Mouse (Mus musculus): ENCODE results near the gene Noto. TPM values are rescaled to one million over a fixed set of nuclear protein-coding genes. Genes with fewer than 3 reads are reported as not detected.

Gene Noto
- polyA plus RNA-seq, 1 experiment from 2014 or later = not detected

DNA sequence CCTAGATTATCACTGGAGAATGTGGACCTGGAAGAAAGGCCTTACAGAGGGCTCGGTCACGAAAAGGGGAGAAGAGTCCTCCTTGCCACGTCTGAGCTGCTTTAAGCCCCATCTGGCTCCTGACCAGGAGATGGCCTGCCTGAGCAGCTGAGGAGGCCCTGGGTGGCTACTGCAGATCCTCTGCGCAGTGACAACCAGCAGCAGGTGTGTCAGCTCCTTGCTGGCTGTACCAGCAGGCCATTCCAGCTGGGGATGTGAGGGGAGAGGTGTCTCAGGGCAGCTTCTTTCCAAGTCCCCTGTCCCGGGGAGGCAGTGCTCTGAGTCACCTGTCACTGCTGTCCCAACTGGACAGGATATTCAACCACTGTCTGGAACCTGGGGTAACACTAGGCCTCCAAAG lies 48.9 kb downstream of the Noto start:
- no peak for DNase-seq (ENCODE audit: low spot score)
- no peak overlapping the region for H3K27ac ChIP-seq (ENCODE audit: low read depth)
- peaks cover 2% of the 10 kb centered on the region; the same call in 1 of the 2 replicates for H3K27me3 ChIP-seq (replicated peaks; ENCODE audit: control insufficient read depth, insufficient read depth, low read length)
- H3K4me3 ChIP-seq (ENCODE audit: low read depth, low read length) = no peak overlapping the region
- H3K4me2 ChIP-seq (ENCODE audit: low read length) = no peak overlapping the region
- peaks cover 20% of the 10 kb centered on the region for H3K36me3 ChIP-seq (ENCODE audit: control insufficient read depth, insufficient read depth, low read length)
- no peak for ATAC-seq (replicated peaks; ENCODE audit: low FRiP score, low TSS enrichment, low read depth)
- no peaks in the 10 kb centered on the region for H3K9me3 ChIP-seq (ENCODE audit: control insufficient read depth, low read length)
- H3K9ac ChIP-seq (ENCODE audit: low read length) = no peak overlapping the region
- no peaks in the 10 kb centered on the region for H3K4me1 ChIP-seq (replicated peaks; ENCODE audit: control insufficient read depth, insufficient read depth, low read length)
- 56% methylated on average over 5 of the region's 5 CpGs for WGBS

DNA sequence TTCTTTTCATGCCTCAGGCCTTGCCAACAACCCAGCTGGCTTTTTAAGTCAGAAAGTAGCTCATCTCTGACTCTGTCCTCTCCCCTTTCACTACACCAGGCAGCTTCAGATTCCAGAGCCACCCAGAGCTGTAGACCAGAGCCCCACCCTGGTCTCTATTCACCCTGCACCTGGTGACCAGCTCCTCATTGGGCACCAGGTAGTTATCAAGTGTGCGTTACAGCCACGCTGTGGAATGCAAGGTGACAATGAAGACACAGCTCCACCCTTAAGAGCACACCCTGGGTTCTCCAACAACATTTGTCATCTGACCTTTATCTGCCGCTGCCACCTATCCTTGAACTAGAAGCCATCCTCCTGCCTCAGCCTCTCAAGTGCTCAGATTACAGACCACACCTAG lies 51.9 kb downstream of the Noto start:
- no peaks in the 10 kb centered on the region for H3K9me3 ChIP-seq (ENCODE audit: control insufficient read depth, low read length)
- DNase-seq (ENCODE audit: low spot score) = no peak
- ATAC-seq (replicated peaks; ENCODE audit: low FRiP score, low TSS enrichment, low read depth) = no peak
- no peaks in the 10 kb centered on the region for H3K4me1 ChIP-seq (replicated peaks; ENCODE audit: control insufficient read depth, insufficient read depth, low read length)
- H3K27ac ChIP-seq (ENCODE audit: low read depth) = no peak overlapping the region
- no peaks in the 10 kb centered on the region for H3K36me3 ChIP-seq (ENCODE audit: control insufficient read depth, insufficient read depth, low read length)
- WGBS = 81% methylated on average over 3 of the region's 3 CpGs
- H3K9ac ChIP-seq (ENCODE audit: low read length) = no peak overlapping the region
- H3K4me3 ChIP-seq (ENCODE audit: low read depth, low read length) = no peak overlapping the region
- peaks cover 11% of the 10 kb centered on the region; the same call in 1 of the 2 replicates for H3K27me3 ChIP-seq (replicated peaks; ENCODE audit: control insufficient read depth, insufficient read depth, low read length)
- no peak overlapping the region for H3K4me2 ChIP-seq (ENCODE audit: low read length)

DNA sequence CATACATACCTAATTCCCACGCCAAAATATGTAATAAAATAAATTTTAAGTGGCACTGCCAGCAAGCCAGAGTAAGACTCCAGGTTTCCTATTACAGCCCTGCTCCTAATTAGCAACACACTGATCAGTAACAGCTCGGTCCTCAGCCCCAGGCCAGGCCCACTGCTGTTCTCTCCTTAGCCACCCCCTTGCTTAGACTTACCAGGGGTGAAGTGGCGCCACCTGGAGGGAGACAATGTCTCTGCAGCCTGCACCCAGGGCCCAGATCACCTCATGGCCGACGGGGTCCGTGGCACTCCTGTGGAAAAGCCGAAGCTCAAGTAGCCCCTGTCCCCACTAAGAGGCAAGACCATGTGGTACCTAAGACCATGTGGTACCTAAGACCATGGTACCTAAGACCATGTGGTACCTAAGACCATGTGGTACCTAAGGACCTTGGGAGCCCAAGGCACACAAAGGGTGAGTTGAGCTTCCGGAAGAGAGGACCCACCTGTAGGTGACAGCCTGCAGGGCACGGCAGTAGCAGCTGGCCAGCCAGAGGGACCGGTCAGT lies 53.8 kb downstream of the Noto start:
- no peak overlapping the region for H3K4me3 ChIP-seq (ENCODE audit: low read depth, low read length)
- no peaks in the 10 kb centered on the region for H3K36me3 ChIP-seq (ENCODE audit: control insufficient read depth, insufficient read depth, low read length)
- no peak overlapping the region for H3K9ac ChIP-seq (ENCODE audit: low read length)
- H3K27me3 ChIP-seq (replicated peaks; ENCODE audit: control insufficient read depth, insufficient read depth, low read length) = peaks cover 22% of the 10 kb centered on the region; the same call in 1 of the 2 replicates
- no peak overlapping the region for H3K4me2 ChIP-seq (ENCODE audit: low read length)
- DNase-seq (ENCODE audit: low spot score) = no peak
- H3K4me1 ChIP-seq (replicated peaks; ENCODE audit: control insufficient read depth, insufficient read depth, low read length) = no peaks in the 10 kb centered on the region
- H3K27ac ChIP-seq (ENCODE audit: low read depth) = no peak overlapping the region
- ATAC-seq (replicated peaks; ENCODE audit: low FRiP score, low TSS enrichment, low read depth) = 0 out of 2 replicates have a peak, but pooled peaks have one; percentile 15
- WGBS = 35% methylated on average over 10 of the region's 10 CpGs
- no peaks in the 10 kb centered on the region for H3K9me3 ChIP-seq (ENCODE audit: control insufficient read depth, low read length)

DNA sequence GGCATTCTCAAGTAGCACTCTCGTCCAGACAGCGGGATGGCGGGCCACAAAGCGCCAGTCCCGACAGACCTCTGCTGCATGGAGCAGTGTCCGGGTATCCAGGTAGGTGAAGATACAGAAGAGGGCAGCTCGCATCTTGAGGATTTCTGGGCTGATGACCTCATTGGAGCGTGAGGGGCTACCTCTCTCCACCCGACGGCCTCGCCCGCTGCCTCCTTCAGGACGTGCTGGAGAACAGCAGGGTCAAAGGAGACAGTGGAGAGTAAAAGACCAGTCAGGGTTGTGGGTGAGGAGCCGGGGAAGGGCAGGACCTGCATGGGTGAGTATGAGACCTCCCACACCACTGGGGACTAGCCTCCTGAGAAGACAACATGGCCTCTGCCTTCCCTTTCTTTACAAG lies 54.7 kb downstream of the Noto start:
- DNase-seq (ENCODE audit: low spot score) (no peak), ATAC-seq (replicated peaks; ENCODE audit: low FRiP score, low TSS enrichment, low read depth) (no peak)
- H3K36me3 ChIP-seq (ENCODE audit: control insufficient read depth, insufficient read depth, low read length) = no peaks in the 10 kb centered on the region
- H3K27ac ChIP-seq (ENCODE audit: low read depth) = no peak overlapping the region
- H3K9me3 ChIP-seq (ENCODE audit: control insufficient read depth, low read length) = no peaks in the 10 kb centered on the region
- H3K27me3 ChIP-seq (replicated peaks; ENCODE audit: control insufficient read depth, insufficient read depth, low read length) = peaks cover 31% of the 10 kb centered on the region
- H3K4me2 ChIP-seq (ENCODE audit: low read length) = no peak overlapping the region
- H3K4me3 ChIP-seq (ENCODE audit: low read depth, low read length) = no peak overlapping the region
- 45% methylated on average over 14 of the region's 14 CpGs for WGBS
- no peaks in the 10 kb centered on the region for H3K4me1 ChIP-seq (replicated peaks; ENCODE audit: control insufficient read depth, insufficient read depth, low read length)
- no peak overlapping the region for H3K9ac ChIP-seq (ENCODE audit: low read length)

Other genes starting within 250 kb of the Noto start
- gene Emx1, start 236.4 kb upstream of the Noto start, polyA plus RNA-seq (2014; fragmentation: Nextera tagmentation; extraction: Ambion mirVana) = 0.11 TPM in 1 of 2 replicates, not detected in the other
- gene Sfxn5, start 90.5 kb upstream of the Noto start, polyA plus RNA-seq (2014; fragmentation: Nextera tagmentation; extraction: Ambion mirVana) = 6.3 and 8.3 TPM in 2 replicates
- gene Rab11fip5, start 49.3 kb upstream of the Noto start, polyA plus RNA-seq (2014; fragmentation: Nextera tagmentation; extraction: Ambion mirVana) = 6.1 and 8.0 TPM in 2 replicates
- gene Smyd5, start 8.1 kb downstream of the Noto start, polyA plus RNA-seq (2014; fragmentation: Nextera tagmentation; extraction: Ambion mirVana) = 56.5 and 59.3 TPM in 2 replicates
- 496 and 527 TPM in 2 replicates for gene Cct7, start 27.6 kb downstream of the Noto start, polyA plus RNA-seq (2014; fragmentation: Nextera tagmentation; extraction: Ambion mirVana)
- 26.7 and 27.7 TPM in 2 replicates for gene Pradc1, start 28.1 kb downstream of the Noto start, polyA plus RNA-seq (2014; fragmentation: Nextera tagmentation; extraction: Ambion mirVana)
- 0.36 and 0.45 TPM in 2 replicates for gene Fbxo41, start 79.1 kb downstream of the Noto start, polyA plus RNA-seq (2014; fragmentation: Nextera tagmentation; extraction: Ambion mirVana)
- not detected in 2 replicates for gene Egr4, start 89.7 kb downstream of the Noto start, polyA plus RNA-seq (2014; fragmentation: Nextera tagmentation; extraction: Ambion mirVana)
- 6.0 and 6.5 TPM in 2 replicates for gene Alms1, start 163.6 kb downstream of the Noto start, polyA plus RNA-seq (2014; fragmentation: Nextera tagmentation; extraction: Ambion mirVana)